Mouse (Mus musculus) gastrocnemius, adult 8-10 months (tissue): ENCODE data around the gene Dlgap4. TPM values are rescaled to one million over a fixed set of nuclear protein-coding genes. Genes with fewer than 3 reads are reported as not detected.

Experiments used
- DNase-seq, 2 experiments: peaks; one replicate each; pipeline ENCODE4 v3.0.0; 2022; ENCODE audit warnings: low spot score in 2 of 2
- total RNA-seq, 4 experiments: library from RNA; stranded (reverse); gene quantifications; 2 replicates each; pipeline ENCODE4 v1.2.4; 2022

Gene Dlgap4
- total RNA-seq, 4 experiments from 2014 or later: 39.2 to 51.0 (median 49.6) TPM

DNA sequence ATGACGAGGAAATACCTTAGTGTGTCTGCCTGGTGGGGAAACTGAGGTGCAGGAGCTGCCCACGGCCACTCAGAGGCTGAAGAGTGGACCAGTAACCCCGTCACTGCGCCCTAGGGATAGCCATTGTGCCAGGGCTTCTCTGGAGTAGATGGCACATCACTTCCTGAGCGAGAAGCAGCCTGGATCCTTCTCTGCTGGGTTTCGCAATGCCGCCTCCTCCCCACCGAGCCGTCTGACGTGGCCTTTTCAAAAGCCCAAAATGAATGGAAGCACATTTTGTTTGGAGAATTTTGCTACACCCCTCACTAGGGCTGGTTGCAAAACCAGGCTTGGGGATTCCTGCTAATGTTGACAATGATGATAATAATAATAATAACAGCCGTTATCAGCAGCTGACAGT, 4.0 kb downstream of the Dlgap4 start:
- no peak for DNase-seq

GRCm38 (mm10) chr2:156620874-156621273, 7.4 kb downstream of the Dlgap4 start:
- DNase-seq: no peak

DNA sequence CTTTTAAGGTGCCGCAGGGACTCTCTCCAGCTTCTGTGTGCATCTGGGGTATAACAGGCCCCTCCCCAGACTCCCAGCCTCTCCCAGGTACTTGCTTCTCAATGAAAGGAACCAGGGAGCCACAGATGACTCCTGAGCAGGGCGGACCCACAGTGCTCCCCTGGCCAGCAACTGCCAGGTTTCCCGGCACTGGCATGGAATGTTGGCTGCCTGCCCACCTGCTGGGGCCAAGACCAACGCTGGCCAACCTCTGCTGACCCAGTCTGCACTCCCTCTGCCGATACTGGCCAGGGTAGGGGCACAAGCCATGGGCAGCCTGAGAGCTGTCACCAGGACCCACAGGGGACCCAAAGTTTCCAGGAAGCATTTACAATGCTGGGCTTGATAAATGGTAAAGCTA, 7.9 kb downstream of the Dlgap4 start:
- DNase-seq: peak in 1 of 2 experiments; percentile 31

GRCm38 (mm10) chr2:156622192-156622591, 8.7 kb downstream of the Dlgap4 start:
- DNase-seq: no peak

DNA sequence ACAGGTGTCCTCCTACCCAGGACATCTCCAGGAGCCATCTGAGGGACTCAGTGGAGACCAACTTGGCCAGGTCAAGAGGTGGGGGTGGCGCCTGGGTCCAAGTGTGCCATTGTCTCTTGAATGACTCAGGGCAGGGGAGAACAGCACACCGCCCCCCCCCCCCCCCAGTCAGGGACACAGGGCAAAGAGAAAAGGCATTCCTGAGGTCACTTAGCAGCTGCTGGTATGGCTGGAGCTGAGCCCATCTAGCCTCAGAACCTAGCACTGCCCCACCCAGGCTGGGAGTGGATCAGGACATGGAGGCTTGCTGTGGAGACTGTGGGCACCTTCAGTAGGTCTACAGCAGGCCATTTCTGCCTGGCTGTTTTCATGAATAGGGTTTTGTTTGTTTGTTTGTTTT, 9.7 kb downstream of the Dlgap4 start:
- no peak for DNase-seq

- no peak for DNase-seq
These were observed 11.8 kb downstream of the Dlgap4 start for GRCm38 (mm10) chr2:156625307-156625706.

DNA sequence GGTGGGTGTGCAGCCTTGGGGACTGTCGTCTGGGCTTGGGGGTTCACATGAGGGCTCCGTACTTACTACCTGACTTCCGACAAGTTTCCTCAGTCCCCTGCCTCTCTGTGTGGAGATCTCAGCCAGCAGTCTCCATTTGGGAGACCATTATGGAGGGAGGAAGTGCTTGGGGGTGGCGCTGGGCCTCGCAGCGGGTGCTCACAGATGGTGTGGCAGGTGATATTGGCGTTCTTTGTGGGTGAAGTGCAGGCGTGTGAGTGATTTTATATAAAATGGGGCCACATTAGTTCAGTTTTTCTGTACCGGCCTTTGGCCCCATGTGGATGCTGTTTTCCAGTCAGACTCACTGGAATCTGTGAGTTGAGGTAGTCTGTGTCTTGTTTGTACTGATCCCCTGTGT, 12.6 kb downstream of the Dlgap4 start:
- DNase-seq: no peak

GRCm38 (mm10) chr2:156626544-156626943, 13.0 kb downstream of the Dlgap4 start:
- DNase-seq: no peak

- DNase-seq: no peak
These were observed 14.4 kb downstream of the Dlgap4 start for GRCm38 (mm10) chr2:156627917-156628316.

GRCm38 (mm10) chr2:156630288-156630687, 16.8 kb downstream of the Dlgap4 start:
- no peak for DNase-seq

DNA sequence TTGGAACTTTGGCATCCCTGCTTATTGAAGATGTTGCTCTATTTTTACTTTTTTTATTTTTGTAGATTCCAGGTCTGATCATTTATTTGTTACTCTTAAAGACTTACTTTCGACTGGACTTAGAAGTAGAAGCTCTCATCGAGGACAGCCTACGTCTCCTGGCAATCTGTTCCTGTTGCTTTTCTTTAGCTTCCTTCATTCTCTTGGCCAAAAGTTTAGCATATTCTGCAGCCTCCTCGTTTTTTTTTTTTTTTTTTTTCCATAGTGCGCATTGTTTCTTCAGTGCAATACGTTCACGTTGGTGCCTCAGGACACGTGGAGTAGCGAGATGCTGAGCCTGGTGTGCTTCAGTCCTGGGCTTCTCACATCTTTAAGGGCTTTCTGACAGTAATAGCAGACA, 19.2 kb downstream of the Dlgap4 start:
- DNase-seq: no peak

- no peak for DNase-seq
These were observed 21.6 kb downstream of the Dlgap4 start for GRCm38 (mm10) chr2:156635091-156635490.

- no peak for DNase-seq
These were observed 27.6 kb downstream of the Dlgap4 start for GRCm38 (mm10) chr2:156641141-156641540.

- no peak for DNase-seq
These were observed 29.4 kb downstream of the Dlgap4 start for GRCm38 (mm10) chr2:156642931-156643330.

DNA sequence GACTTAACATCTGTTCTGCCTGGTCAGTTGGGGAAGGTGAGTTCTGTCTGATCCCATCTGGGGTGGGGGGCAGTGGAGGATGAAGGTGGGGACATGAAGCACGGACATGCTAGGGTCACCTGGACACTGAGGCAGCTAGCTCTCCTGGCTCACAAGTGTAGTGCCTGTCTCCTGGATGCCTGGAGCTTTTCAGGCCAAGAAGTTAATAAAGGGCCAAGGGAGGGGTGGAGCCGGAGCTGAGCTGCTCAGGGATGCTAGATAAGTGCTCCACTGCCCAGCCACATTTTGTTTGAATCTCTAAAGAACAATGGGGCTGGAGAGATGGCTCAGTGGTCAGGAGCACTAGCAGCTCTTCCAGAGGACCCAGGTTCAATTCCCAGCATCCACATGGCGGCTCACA, 29.9 kb downstream of the Dlgap4 start:
- DNase-seq: no peak

- DNase-seq: no peak
These were observed 31.6 kb downstream of the Dlgap4 start for GRCm38 (mm10) chr2:156645145-156645544.

GRCm38 (mm10) chr2:156646877-156647276, 33.4 kb downstream of the Dlgap4 start:
- no peak for DNase-seq

- DNase-seq: no peak
These were observed 34.5 kb downstream of the Dlgap4 start for GRCm38 (mm10) chr2:156648042-156648441.

GRCm38 (mm10) chr2:156649450-156649849, 35.9 kb downstream of the Dlgap4 start:
- no peak for DNase-seq

DNA sequence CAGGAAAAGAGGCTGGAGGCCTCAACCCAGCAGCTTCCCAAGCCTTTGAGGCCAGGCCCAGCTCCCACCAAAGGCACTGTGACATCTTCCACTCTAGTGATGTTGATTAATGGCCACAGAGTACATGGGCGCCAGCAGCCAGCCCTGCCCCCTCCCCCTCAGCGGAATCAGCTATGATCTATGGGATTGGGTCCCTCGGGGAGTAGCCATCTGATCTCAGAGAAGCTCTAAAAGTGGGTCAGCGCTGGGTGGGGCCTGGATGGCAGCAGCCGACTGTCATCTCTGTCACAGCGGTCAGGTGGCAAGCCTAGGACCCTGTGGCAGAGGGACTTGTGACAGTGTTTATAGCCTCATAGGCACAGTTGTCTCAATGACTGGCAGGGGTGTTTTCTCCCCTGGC, 37.5 kb downstream of the Dlgap4 start:
- no peak for DNase-seq

- DNase-seq: no peak
These were observed 39.3 kb downstream of the Dlgap4 start for GRCm38 (mm10) chr2:156652841-156653240.

- no peak for DNase-seq
These were observed 40.6 kb downstream of the Dlgap4 start for GRCm38 (mm10) chr2:156654148-156654547.

- DNase-seq: no peak
These were observed 42.1 kb downstream of the Dlgap4 start for GRCm38 (mm10) chr2:156655626-156656025.

GRCm38 (mm10) chr2:156657522-156657921, 44.0 kb downstream of the Dlgap4 start:
- no peak for DNase-seq
